8 mouse cellular contexts compared by ENCODE assay signal in the genomic region with DNA sequence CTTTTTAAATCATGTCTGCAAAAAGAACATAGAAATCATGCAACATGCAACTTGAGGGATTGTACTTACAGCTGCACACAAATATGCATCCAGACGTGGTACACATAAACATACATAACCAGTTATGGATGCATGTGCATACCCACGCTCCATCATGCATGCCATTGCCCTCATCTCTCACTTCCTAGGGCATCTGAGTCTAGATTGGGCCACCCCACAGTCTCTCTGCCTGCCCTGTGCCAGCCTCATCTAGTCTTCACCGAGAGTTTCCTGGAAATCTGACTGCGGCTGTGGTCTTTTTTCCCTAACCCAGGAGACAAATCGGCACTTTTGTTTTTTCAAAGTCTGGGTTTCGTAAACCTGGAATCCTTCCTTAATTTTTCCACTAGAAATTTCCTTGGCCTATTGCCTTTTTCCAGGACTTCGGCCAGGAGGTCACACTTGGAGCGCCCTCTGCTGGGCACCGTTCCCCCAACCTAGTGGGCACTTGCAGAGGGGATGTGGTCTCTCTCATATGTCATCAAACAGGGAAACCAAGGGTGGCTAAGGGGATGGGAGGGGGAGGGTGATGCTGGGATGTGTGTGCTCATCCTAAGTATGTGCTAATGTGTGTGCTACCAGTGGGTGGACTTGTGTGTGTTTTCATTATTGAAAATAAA. TPM values are rescaled to one million over a fixed set of nuclear protein-coding genes. Genes with fewer than 3 reads are reported as not detected.
DNase-seq lines count a peak whose midpoint lies in the region; ATAC-seq lines count a peak whose summit lies in the region.

No protein-coding gene starts in this region.

- H3K36me3 ChIP-seq in liver, embryonic 12.5 days: no peaks in the 10 kb centered on the region

- DNase-seq in liver (peak; percentile 73), adipocyte (ENCODE audit: low spot score) (peak; percentile 76)
- peak; percentile 79 to 82 for DNase-seq in cerebellum, postnatal 36 days
- DNase-seq in heart, adult 8-10 months (ENCODE audit: low spot score): peak; percentile 82
- peak; percentile 74 to 76 for DNase-seq in layer of hippocampus, postnatal 10 days (ENCODE audit: low spot score in 2 of 2)
- peak; percentile 77 for DNase-seq in naive thymus-derived CD4-positive, alpha-beta T cell, adult 2 months (ENCODE audit: low read depth)
- DNase-seq in thymus, postnatal 25 days: peak; percentile 83

- H3K27ac ChIP-seq in liver, embryonic 12.5 days: no peak overlapping the region

- no peak for ATAC-seq in liver, embryonic 12.5 days

- H3K9me3 ChIP-seq in liver, embryonic 12.5 days (replicated peaks): no peaks in the 10 kb centered on the region

- no peaks in the 10 kb centered on the region; the same call in 1 of the 2 replicates for H3K27me3 ChIP-seq in liver, embryonic 12.5 days (replicated peaks)

- no peak overlapping the region for H3K4me3 ChIP-seq in liver, embryonic 12.5 days

- WGBS in liver, embryonic 12.5 days (ENCODE audit: insufficient replicate concordance): 27% methylated on average over 9 of the region's 9 CpGs

- H3K4me2 ChIP-seq in liver, embryonic 12.5 days: no peak overlapping the region

- no peak overlapping the region for H3K9ac ChIP-seq in liver, embryonic 12.5 days

- peaks cover 7% of the 10 kb centered on the region for H3K4me1 ChIP-seq in liver, embryonic 12.5 days

RNA-seq across cellular contexts. Expression of a gene that starts 8.6 kb away (rescaled TPM):
- polyA plus RNA-seq in liver, embryonic 12.5 days (2016; fragmentation: Nextera tagmentation; extraction: Ambion mirVana): 0.12 and 0.27 TPM in 2 replicates
- total RNA-seq in heart, adult 8-10 months (2022): 1 to 10 TPM; 1.1 to 2.6 (median 1.2) TPM
- total RNA-seq in layer of hippocampus, postnatal 10 days (2021): 1 to 10 TPM in 1 of 2 experiments, under 1 TPM in 1; 0.94 to 2.4 TPM

RNA-seq across cellular contexts. Expression of a gene that starts 56.4 kb away (rescaled TPM):
- 3.1 and 3.7 TPM in 2 replicates for polyA plus RNA-seq in liver, embryonic 12.5 days (2016; fragmentation: Nextera tagmentation; extraction: Ambion mirVana)
- 1 to 10 TPM in 2 of 4 experiments, under 1 TPM in 2; 0.66 to 1.5 (median 1.2) TPM for total RNA-seq in heart, adult 8-10 months (2022)
- 1 to 10 TPM; 1.9 to 3.4 TPM for total RNA-seq in layer of hippocampus, postnatal 10 days (2021)
